Mouse (Mus musculus) erythroblast, embryonic 14.5 days (primary cell): ENCODE data around the gene Zfp965. TPM values are rescaled to one million over a fixed set of nuclear protein-coding genes. Genes with fewer than 3 reads are reported as not detected.
"Not testable (repeated sequence)": the region's sequence is repeated elsewhere in the genome, so short reads cannot be mapped to it uniquely, and the experiment has no call there.

Experiments
- H3K27me3 ChIP-seq: 2 replicates; pipeline ENCODE4 v1.6.1; 2012; ENCODE audit warnings: inconsistent platforms; ENCODE audit not compliant: control insufficient read depth
- H3K36me3 ChIP-seq: 2 replicates; pipeline ENCODE4 v1.6.1; 2012; ENCODE audit warnings: mild to moderate bottlenecking, inconsistent platforms; ENCODE audit not compliant: control insufficient read depth
- H3K4me1 ChIP-seq: 2 replicates; pipeline ENCODE4 v1.6.1; 2012; ENCODE audit warnings: inconsistent platforms; ENCODE audit not compliant: control insufficient read depth
- H3K4me3 ChIP-seq: replicated peaks from 2 replicates; pipeline ENCODE3; 2012; ENCODE audit warnings: moderate library complexity, mild to moderate bottlenecking, inconsistent platforms
- H3K9me3 ChIP-seq: 2 replicates; pipeline ENCODE4 v1.6.1; 2012; ENCODE audit warnings: low read length, inconsistent platforms, mixed read lengths; ENCODE audit not compliant: control insufficient read depth
- polyA plus RNA-seq: library from polyadenylated mRNA; stranded (reverse); fragments of >175 nt; gene quantifications from 2 replicates; pipeline ENCODE4 v1.2.3, GENCODE M21; 2012

The Zfp965 gene
- polyA plus RNA-seq, result not detected in 2 replicates

- not testable (repeated sequence) for H3K4me3 ChIP-seq, H3K36me3 ChIP-seq, H3K9me3 ChIP-seq, H3K4me1 ChIP-seq, H3K27me3 ChIP-seq
These were observed at the start of gene Zfp965 for GRCm38 (mm10) chr2:175469685-175470084. TSS of gene Zfp965 (plus strand) at chr2:175469985.

GRCm38 (mm10) chr2:175435707-175436106 lies 34.1 kb upstream of the Zfp965 start, which contains the start of gene Gm4724:
TSS of gene Gm4724 (minus strand) at chr2:175435807.
- not testable (repeated sequence) for H3K9me3 ChIP-seq, H3K4me1 ChIP-seq, H3K36me3 ChIP-seq, H3K27me3 ChIP-seq, H3K4me3 ChIP-seq

Other genes starting within 250 kb of the Zfp965 start
- gene Gm14440, start 194.9 kb upstream of the Zfp965 start, polyA plus RNA-seq, result not detected in 2 replicates
- not detected in 2 replicates for gene Gm4631, start 131.8 kb upstream of the Zfp965 start, polyA plus RNA-seq
- 0.04 TPM in 1 of 2 replicates, not detected in the other for gene Zfp968, start 97.5 kb upstream of the Zfp965 start, polyA plus RNA-seq
- not detected in 2 replicates for gene Gm4724, start 34.2 kb upstream of the Zfp965 start, polyA plus RNA-seq
- not detected in 2 replicates for gene Gm11007, start 174.0 kb downstream of the Zfp965 start, polyA plus RNA-seq
- not detected in 2 replicates for gene Zfp969, start 233.7 kb downstream of the Zfp965 start, polyA plus RNA-seq